Mouse (Mus musculus) inflammation-experienced regulatory T-cells, adult 6 months (primary cell): Measurements from ENCODE around the gene Uchl4. TPM values are rescaled to one million over a fixed set of nuclear protein-coding genes. Genes with fewer than 3 reads are reported as not detected.
"Not testable (repeated sequence)": the region's sequence is repeated elsewhere in the genome, so short reads cannot be mapped to it uniquely, and the experiment has no call there.

Source experiments
- ATAC-seq: one replicate; pipeline ENCODE4 v1.8.0; 2017
- polyA plus RNA-seq, 3 experiments: library from polyadenylated mRNA; unstranded; fragments of 100-300 nt; shearing (Covaris generic); gene quantifications; one replicate each; pipeline ENCODE4 v1.2.1; 2017

Uchl4 gene
- 10 to 100 TPM in 2 of 3 experiments, 1 to 10 TPM in 1; 6.5 to 12.9 (median 12.1) TPM for polyA plus RNA-seq

DNA sequence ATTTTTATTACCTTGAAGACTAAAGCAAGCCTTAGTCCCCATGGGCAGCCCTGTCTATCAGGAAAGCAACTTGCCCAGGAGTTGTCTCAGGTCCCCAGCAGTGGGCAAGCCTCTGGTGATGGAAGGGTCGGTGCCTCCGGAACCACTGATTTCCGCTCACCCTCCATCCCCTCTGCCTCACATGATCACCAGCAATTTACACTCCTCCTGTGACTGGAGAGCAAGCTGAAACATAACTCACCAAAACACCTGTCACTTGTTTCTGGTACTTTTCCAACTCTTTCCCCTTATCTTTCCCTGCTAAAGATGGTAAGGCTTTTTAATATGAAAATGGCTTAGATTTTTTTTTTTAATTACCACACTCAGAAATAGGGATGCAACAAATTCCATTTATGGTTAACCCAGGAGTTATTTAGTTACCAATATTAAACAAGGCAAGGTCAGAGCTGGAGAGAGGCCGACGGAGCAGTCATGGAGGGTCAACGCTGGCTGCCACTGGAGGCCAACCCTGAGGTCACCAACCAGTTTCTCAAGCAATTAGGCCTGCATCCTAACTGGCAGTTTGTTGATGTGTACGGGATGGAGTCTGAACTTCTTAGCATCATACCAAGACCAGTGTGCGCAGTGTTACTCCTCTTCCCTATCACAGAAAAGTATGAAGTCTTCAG, at the start of gene Uchl4:
Uchl4 (plus strand) TSS at position 434 of the 668 bp plus-strand sequence.
- ATAC-seq: no peak

DNA sequence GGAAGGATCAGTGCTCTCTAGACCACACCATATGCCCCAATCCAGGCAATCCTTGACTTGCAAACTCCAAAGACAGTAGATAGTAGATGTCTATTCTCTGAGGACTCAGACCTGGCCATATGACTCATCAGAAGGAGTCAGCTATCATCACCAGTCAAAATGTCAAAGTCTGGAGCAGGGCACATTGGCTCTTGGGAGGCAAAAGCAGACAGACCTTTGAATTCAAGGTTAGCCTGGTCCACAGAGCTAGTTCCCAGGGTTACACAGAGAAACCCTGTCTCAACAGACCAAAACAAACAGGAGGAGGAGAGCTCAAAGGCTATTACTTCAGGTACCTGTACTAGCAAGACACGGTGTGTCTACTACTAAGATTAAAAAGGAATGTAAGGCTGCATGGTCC, 41.1 kb upstream of the Uchl4 start:
- no peak for ATAC-seq

DNA sequence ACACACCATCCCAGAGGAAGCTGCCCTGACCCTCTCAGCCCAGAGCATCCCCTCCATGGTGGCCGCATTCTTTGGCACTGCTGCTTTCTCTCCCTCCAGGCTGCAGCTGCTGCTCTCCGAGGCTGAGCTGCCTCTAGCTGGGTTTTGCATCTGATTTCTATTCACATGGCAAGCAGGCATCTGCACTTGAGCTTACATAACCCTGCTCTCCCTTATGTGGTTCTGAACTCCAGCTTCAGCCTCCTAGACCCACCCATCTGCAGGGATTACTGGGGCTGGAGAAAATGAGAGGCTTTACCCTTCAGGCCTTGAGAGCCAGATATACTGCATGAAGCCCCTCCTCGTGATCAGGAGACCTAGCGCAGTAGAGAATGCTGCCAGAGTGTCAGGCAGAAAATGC, 39.4 kb upstream of the Uchl4 start:
- ATAC-seq: no peak

DNA sequence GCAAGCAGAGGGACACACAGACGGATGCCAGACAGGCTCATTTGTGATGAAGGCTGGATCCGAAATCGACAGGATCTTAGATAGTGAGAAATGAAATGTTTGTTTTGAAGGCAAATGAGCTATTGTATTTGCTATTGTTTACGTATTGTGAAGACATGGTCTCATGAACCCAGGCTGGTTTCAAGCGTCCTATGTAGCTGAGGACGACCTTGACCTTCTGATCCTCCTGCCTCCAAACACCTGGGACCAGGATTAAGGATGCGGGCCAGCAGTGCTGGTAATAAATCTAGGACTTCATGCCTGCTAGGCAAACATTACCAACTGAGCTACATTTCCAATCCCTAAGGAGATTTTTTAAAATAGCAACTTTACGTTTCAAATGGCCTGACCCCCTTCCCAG, 37.5 kb upstream of the Uchl4 start:
- ATAC-seq: no peak

DNA sequence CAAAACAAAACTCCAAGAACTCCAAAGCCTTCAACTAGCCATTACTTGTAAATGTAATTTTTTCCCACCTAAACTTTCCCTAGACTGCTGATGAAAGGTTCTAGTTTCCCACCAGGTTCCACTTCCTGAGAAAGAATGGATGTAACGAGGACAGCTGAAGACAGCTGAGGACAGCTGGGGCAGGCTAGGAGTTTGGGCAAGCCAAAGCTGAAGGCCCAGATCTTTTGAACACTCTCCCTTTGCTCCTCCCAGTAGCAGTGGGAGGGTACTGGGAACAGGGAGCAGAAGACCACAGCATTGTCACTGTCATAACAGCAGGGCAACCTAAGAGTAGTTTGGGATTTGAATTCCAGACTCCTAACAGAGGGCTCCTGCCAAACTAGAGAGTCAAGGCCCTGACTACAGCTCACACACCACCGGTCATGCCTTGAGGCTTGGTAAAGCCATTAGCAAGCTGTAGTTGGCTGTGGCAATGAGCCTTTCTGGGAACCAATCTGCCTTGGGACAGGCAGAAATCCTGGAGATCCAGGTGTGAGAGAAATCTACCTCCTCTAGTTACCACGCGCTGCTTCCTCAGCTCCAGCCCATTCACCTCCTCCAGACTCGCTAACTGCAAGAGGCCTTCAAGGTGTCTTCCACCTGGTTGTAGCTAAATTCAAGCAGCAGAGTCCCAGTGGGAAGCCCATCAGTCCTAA, 36.8 kb upstream of the Uchl4 start:
- ATAC-seq: no peak

DNA sequence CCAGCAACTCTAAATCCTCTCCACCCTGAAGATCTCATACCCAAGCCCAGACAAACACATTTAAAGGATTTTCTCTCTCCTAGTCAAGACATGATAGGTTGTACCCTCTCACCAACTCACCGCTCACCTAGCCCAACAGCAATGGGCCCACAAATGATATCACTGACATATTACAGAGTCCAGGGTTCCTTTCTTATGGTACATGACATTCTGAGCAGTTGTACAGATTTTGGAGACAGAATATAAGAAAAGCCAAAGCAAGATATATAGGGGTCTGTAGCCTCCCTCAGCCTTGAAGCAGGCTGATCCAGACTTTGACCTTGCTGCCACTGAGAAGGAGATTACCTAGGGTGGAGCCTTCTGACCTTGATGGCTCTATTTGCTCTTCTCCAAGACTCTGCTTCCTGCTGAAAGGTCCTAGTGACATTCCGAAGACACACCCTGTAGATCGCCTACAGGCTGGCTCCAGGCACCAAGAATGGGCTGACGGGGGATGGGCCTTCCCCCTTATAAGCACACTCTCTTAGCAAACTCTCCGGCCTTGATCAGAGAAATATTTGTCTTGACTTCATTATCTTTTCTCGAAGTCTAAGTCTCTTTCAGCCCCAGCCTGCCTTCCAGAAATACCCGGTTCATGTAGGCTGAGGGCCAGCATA, 36.1 kb upstream of the Uchl4 start:
- ATAC-seq: not testable (repeated sequence)

DNA sequence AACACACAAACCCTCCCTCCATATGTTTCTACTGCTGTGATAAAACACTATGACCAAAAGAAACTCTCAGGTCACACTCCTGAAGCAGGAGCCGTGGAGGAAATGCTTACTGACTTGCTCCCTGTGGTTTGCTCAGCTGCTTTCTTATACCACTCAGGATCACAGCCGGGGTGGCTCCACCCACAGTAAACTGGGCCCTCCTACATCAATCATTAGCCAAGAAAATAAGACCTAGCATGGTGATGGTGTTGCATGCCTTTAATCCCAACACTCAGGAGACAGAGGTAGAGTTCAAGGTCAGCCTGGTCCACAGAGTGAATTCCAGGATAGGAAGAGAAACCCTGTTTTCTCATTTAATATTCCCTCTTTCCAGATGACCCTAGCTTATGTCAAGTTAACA, 35.1 kb upstream of the Uchl4 start:
- ATAC-seq: no peak

DNA sequence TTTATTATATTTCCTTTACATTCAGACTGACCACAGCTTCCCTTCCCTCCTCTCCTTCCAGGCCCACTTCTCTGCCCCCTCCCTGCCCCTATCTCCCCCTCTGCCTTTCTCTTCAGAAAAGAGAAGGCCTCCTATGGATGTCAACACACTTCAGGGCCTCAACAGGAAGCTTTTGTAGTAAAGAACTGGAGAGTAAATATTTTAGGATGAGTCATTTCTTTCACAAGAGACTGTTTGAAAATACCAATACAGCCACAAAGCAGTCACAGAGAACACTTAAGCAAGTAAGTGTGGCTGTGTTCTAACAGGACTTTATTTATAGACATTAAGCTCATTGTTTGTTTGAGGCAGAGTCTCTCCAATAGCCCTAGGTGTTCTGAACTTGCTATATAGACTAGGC, 32.7 kb upstream of the Uchl4 start:
- ATAC-seq: no peak

DNA sequence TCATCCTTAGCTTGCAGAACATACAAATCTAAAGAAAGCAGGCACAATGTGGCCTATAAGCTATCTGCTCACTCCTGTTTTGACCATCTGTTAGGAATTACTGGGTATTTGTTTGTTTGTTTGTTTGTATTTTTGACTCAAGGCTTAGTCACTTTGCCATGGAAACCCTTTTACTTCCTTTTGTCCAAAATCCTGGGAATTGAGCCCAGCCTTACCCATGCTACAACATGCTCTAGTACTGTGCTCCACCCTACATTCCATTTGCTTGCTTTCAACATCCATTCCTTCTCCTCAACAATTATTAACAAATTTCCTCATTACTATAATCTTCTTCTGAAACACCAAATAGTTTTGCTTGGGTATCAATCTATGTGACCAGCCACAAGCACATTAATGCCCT, 32.1 kb upstream of the Uchl4 start:
- no peak for ATAC-seq

DNA sequence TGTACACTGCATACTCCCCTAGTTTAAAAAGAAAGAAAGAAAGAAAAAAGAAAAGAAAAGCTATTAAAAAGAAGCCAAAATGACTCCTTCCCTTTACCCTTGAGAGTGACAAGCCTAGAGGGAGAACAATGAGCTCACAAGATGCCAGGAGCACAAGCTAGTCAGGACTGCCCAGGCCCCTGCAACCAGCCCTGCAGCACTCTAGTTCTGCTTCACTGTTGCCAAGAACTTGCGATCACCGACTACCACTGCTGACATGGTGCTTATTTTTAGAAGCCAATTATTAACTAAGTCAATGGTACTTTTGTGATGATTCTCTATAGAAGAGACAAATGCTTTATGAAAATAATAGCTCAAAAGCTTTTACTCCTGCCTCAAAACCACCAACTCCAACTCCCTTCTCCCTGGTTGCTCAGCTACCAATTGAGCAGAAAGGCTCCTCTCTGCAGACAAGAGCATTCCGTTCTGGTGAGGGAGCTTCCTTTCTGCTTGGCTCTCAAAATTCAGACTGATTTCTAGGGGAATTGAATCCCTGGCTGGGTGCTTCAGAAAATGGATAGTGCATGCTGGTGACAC, 27.4 kb upstream of the Uchl4 start:
- ATAC-seq: no peak

DNA sequence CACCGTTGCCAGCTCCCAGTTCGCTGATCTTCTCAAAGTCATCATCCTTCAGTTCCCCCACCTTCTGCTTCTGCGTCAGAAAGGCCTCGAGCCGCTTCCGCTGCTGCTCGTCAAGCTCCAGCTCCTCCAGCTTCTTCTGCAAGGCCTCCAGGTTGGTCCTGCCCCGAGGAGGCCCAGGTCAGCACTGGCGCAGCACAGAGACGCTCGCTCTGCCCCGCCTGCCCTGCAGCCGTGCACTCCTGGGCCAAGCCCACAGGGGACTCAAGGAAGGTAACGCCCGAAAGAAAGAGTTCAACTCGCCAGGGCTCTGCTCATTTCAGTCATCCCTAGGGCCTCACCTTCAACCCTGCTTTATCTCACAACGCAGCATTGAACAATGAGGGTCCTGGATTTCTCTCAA, 20.5 kb upstream of the Uchl4 start:
- no peak for ATAC-seq

DNA sequence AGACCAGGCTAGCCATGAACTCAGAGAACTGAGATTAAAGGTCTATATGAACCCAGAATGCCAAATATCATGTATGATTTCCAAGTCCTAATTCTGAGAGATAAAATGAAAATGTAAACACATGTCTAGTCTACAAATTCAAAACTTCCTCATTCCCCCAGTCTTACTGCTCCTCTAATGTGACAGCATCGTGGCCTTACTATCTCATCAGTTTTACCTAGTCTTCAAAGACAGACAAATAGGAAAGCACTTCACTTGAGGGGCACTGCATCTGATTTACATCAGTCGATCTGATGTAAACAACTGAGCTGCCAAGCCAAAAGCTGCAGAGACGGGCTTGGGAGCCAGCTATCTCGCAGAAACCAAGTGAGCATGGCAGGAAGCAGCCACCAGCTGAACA, 18.9 kb upstream of the Uchl4 start:
- no peak for ATAC-seq

DNA sequence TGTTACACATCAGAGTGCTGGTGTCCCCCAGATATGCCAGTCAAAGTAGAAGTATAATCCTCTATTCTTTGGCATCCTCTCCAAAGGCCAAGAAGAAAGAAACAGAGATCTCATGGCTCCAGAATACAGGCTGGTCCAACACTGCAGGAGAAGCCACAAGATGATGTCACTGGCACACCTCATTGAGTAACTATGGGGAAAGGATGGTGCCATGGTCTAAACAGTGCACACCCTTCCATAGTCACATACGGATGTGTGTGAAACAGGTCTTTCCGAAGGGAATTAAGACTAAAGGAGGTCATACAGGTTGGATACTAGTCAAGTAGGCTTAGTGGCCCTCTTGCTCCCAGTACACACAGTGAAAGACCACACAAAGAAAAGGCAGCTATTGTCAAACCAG, 18.4 kb upstream of the Uchl4 start:
- no peak for ATAC-seq

DNA sequence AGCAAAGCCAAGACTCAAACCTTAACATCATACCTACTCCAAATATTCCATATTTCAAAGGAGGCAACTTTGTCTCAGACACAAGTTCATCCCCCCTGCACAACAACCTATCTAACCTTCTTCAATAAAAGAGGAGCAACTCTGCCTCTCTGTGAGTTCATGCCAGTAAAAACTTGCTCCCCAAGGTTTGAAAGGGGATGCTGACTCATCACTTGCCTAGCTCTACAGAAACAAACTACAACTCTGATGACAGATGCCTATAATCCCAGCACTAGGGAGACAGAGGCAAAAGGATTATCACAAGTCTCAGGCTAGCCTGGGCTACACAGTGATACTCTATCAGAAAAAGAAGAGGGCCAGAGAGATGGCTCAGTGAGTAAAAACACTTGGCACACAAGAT, 17.1 kb upstream of the Uchl4 start:
- no peak for ATAC-seq

DNA sequence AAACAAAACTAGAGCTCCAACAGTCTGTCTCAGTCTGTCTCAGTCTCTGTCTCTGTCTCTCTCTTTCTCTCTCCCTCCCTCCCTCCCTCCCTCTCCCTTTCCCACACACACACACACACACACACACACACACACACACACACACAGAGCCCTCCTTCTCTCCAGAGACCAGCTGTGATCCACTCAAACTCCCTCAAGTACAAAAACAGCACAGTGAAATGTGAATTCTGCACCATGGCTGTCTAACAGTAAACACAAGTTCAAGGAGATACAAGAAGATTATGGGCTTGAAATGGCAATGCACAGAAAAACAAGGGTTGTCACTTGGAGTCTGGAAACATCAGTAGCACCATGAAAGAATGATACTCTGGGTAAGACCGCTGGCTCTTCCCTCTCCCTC, 15.7 kb upstream of the Uchl4 start:
- no peak for ATAC-seq

DNA sequence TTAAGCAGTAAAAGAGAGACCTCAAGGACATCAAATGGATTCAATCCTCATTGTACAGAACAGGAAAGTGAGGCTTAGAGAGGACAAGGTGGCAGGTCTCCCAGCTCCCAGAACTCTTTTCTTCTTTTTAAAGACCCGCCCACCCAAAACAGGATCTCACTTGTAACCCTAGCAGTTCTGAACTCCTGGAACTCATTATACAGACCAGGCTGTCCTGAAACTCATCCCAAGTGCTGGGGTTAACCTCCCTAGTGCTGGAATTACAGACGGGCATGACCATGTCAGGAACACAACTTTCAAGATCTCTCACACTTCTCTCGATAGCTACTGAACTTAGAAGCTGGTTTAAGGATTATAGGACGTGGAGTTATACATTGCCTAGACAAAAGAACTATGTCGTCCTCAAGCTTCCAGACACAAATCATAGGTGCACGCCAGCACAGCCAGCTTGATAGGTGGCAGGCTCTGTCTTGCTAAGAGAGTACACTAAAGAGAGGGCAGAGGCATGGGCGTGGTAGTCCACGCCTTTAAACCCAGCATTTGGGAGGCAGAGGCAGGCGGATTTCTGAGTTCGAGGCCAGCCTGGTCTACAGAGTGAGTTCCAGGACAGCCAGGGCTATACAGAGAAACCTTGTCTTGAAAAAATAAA, 15.1 kb upstream of the Uchl4 start:
- ATAC-seq: no peak

DNA sequence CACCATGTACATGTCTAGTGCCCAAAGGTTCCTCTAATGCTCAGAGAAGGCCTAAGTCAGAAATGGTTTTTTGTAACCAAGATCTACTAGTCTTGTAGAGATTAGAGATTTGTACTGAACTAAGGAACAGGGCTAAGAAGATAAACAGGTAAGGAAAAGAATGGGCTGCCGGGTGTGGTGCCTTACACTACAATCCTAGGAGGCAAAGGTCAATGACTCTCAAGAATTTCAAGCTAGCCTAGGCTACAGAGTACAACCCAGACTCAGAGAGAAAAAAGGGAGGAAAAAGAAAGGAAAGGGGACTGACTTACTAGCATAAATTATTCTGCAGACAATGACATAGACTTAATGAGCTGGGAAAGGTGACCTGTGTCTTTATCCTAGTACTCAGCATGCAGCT, 14.4 kb upstream of the Uchl4 start:
- no peak for ATAC-seq

DNA sequence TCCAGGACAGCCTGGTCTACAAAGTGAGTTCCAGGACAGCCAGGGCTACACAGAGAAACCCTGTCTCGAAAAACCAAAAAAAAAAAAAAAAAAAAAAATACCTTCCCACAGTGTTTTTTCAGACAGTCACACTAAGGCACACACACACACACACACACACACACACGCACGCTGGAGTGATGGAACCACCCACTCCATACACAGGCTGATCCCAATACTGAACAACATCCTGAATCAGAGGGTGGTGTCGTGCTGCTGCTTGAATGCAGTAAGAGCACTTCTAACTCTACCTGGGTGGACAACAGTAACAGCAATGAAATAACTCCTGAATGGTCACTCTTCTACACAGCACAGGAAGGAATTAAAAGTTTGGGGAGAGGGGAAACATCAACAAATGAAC, 13.5 kb upstream of the Uchl4 start:
- no peak for ATAC-seq

DNA sequence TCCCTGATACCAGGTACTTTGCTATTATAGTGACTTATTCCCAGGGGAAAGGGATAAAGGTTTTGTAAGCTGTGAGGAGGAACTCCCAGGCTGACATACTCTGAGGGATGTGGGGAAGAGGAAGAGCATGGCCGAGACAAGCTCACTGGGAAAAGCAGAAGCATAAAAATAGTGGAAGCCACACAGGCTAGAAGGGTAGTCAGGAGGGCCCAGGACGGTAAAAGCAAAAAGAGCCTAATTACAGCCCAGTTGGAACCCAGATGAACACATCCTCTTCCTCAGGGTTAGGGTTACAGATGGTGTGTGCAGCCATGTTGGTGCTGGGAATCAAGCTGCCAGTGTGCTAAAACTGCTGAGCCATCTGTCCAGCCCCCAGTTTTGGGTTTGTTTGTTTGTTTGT, 12.9 kb upstream of the Uchl4 start:
- no peak for ATAC-seq

DNA sequence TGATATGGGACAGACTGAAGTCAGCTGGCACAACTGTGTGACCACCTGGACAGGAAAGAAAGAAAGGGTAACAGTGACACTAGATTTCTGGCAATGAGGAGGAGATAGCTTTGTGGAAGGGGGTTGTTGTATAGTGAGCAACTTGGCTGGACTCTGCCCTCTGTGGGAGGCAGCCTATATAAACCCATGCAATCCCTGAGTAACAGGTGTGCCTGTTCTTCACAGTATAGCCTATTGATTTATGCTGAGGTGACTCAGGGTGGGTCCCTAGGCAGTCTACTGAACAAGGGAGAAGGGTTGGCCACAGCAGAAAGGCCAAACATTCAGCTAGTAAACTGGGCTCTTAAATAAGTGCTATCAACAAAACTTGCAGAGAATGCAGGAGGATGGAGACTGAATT, 9.2 kb upstream of the Uchl4 start:
- no peak for ATAC-seq

DNA sequence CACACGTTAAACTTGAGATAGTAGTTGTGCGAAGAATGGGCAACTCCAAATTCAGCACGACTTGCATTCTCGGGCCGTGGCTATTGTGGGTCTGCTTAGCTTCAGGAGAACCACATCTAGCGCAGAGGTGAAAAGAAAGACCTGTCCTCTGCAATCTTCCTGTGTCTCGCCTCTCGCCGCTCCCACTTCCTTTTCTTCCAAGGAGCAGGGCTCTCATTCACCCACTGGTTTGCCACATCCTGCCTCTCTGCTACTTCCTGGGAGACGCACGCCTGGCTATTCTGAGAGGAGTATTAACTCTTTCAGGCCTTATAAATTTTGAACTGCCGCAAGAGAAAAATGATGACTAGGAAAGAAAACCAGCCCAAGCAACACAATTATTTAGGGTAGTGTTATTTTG, 7.3 kb upstream of the Uchl4 start:
- peak; percentile 72 for ATAC-seq

DNA sequence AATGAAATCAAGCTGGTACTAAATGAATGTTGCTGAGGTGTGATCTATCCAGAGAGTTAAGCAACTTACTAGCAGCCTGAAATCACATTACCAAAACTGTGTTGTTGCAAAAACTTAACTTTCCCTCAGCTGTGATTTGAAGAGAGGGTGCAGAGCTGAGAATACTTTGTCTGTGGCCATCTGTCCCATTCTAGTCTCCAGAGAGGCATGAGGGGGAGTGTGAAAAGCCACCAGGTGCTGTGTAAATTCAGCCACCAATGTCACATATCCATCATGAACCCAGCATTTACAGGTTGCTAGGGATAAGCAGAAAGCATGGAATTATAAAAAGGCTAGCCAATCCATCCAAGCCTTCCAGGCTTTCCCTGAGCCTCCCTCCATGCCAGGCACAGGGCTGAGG, 6.0 kb upstream of the Uchl4 start:
- no peak for ATAC-seq

DNA sequence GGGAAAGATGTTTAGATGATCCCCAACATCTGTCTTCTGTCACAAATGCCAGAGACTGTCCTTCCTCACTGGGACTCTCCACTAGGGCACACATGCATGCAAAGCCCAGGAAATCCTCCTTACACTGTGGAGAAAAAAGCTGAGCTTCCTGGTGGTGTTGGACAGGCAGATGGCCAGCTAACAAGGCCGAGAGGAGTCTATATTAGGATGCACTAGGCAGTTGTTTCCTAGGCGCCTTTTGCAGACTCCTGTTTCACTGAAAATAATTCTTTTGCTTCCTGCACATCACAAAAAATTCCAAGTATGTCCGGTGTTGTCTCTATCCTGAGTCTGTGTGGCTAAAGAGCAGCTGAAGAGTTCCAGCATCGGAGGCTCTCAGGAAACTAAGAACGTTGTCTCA, 3.8 kb upstream of the Uchl4 start:
- ATAC-seq: no peak
